Mouse (Mus musculus) heart, postnatal 25 days (tissue): ENCODE results near the gene Ssx2ip. TPM values are rescaled to one million over a fixed set of nuclear protein-coding genes. Genes with fewer than 3 reads are reported as not detected.

Experiments used
- DNase-seq: peaks from one replicate; pipeline ENCODE4 v3.0.0; 2022; ENCODE audit warnings: low spot score
- intact Hi-C: fragments of 180-260 bp; cut with DNase I; formaldehyde crosslinking; loops from one replicate; pipeline ENCODE4 v1.15.1; 2025
- total RNA-seq, 2 experiments: library from RNA; stranded (reverse); gene quantifications; 2 replicates each; pipeline ENCODE4 v1.2.3; 2021

The Ssx2ip gene
- total RNA-seq, 2 experiments from 2014 or later: 12.4 to 12.5 TPM

DNA sequence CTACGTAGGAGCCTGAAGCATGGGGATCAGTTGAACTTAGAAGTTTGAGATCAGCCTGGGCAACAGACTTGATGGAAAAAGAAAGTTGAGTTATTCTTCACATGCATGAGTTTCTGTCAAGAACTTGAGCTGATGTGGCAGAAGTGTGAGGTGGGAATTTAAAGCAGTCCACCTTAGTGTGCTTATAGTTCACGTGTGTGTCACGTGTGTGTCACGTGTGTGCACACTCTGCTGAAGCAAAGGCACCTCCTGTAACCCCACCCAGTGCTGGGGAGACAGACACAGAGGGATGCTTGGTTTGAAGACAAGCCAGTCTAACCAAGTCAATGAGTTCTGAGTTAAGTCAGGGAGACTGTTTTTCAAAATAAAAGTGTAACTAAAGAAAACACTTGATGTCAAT, 6.6 kb upstream of the Ssx2ip start:
- DNase-seq: no peak
- intact Hi-C loops: no loop called here

GRCm38 (mm10) chr3:146399203-146399602, 5.2 kb upstream of the Ssx2ip start:
- intact Hi-C loops: no loop called here
- no peak for DNase-seq

DNA sequence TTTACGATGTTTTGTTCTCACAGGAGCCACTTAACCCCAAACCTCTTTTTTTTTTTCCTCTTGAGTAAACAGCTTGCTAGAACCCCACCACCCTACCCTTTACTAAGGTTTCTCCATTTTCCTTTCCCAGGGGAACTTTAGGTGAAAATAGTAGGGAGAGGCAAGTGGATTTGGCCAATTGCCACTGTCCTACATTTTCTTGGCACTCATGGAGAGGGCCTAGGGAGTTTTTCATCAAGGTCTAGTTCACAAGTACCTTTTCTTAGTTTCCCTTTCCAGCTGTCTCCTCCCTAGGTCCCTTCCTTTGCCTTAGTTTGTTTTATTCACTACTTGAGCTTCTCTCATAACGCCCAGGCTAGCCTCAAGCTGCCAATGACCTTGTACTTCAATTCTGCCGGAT, 672 bp upstream of the Ssx2ip start:
- intact Hi-C loops: loop anchor here (2.0 to 5.0 kb wide), 3 partner anchors 47 to 466 kb away; partner anchors contain the start of gene 2410004B18Rik
- no peak for DNase-seq

DNA sequence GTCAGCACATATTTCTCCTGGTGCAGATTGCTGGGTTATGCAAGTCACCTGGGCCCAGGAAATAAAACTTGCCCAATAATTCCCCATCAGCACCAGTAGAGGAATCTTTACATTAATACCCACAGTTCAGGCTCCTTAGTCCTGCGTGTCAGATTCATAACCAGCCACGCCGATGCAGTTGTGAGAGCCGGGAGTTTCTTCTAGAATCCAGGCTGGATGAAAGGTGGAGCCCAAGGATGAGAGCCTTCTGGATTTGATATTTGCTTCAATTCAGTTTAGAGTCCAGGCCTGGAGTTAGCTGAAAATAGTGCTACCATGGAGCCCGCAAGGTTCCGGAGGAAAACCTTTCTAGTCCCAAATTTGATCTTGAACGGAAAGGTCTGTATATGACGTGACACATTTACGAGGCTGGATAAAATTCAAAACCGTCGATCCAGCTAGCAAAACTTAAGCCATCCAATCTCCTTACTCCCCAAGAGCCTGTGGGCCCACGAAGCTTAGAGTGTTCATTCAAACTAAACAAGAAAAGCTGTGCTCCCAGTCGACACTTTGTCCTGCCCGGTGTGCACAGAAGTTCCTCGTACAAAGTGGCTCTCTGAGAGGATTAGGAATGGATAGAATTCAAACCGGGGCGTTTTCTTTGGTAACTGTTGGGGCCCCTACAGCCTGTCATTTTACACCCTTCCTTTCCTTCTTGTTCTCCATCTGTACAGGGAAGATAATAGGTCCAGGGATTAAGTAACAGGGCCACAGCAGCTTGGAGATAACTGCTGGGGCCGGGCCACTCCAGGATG, 968 bp downstream of the Ssx2ip start:
- no peak for DNase-seq
- intact Hi-C loops: loop anchor here (2.0 kb wide), 1 partner anchor 45 kb away; no protein-coding TSS in a partner anchor

DNA sequence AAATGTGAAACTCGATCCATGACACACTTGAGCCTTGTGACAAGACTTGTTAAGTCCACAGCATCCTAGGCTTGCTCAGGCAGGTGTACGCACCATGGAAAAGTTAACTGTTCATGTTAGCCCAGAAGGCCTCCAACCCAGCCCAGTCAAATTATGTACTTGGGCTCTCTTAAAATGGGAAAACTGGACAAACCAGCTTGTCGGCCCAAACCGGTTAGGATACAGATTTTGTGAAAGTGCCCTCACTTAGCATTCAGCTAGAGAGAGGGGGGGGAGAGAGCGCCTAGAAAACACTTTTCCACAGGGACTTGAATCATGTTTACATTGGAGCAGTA, 1.5 kb downstream of the Ssx2ip start:
- intact Hi-C loops: no loop called here

GRCm38 (mm10) chr3:146407086-146407721, 2.8 kb downstream of the Ssx2ip start:
- no peak for DNase-seq
- intact Hi-C loops: no loop called here

More for the DNA sequence above, 1.5 kb downstream of the Ssx2ip start:
- no peak for DNase-seq

DNA sequence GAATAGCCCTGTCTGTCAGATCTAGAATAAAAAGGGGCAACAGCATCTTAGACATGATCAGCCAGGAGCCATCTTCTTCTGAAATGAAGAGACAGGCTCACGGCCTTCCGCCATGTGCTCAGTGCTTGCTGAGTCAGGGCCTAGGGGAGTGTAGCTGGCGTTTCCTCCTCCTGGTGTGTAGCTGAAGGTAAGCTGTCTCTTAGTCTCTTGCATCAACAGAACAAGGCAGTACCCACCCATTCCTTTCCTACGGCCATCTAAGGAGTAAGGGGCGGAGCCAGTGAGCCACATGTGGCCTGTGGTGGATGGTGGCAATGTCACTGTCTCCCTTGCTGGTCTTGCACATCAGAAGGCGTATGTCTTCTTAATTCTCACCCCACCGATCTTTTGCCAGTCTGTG, 5.7 kb downstream of the Ssx2ip start:
- no peak for DNase-seq
- intact Hi-C loops: no loop called here

DNA sequence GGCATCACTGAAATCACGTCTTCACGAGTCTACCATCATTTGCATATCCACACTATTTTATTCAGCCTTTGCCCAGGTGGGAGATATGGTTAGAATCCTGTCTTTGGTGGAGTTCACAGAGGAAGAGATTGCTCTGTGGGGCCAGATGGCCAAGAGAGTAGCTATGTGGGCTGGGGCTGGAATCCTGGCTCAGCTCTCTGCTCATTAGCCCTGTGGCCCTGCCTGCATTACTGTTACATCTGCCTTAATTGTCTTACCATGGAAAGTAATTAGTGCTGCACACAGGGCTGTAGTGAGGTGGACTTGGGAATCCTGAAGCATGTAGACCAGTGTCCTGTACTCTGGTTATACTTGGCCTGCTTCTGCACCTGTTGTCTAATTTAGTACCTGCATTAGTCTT, 7.6 kb downstream of the Ssx2ip start:
- DNase-seq: no peak
- intact Hi-C loops: no loop called here

DNA sequence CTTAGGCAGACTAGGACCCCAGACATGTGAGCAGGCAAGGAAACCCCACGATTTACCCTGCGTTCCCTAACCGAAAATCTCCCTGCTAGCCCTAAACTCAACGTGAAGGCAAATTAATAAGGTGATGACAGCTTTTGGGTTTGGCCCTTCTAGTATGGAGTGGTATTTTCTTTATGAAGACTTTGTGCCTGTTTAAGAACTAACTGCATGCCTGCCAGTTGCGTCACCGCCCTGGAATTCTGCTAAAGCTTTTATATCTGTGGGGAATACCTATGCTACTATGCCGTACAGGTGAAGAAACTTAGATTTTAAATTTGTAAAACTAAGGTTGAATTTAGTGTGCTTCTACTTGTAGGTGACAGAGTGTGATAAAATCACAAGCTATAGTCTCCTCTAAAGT, 8.0 kb downstream of the Ssx2ip start:
- DNase-seq: no peak
- intact Hi-C loops: no loop called here

DNA sequence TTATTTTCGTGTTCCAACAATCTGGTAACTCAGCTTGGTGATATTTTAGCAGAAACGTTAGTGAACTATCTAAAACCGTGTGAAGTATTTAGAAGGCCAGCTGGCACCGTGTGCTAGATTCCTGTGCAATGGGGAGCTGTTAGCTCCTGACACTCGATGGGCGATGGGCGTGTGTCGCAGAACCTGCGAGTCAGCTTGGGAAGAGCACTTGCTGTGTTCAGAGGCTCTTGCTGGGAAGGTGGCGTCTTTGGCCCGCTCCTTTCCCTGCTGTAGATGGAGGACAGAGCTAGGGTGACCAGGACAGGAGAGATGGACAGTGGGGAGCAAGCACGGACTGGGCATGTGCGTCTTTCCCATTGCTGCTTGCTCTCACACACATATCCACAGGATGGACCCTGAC, 8.6 kb downstream of the Ssx2ip start:
- DNase-seq: no peak
- intact Hi-C loops: no loop called here

GRCm38 (mm10) chr3:146413992-146414391, 9.6 kb downstream of the Ssx2ip start:
- intact Hi-C loops: no loop called here
- DNase-seq: no peak

GRCm38 (mm10) chr3:146414555-146414954, 10.1 kb downstream of the Ssx2ip start:
- intact Hi-C loops: no loop called here
- no peak for DNase-seq

DNA sequence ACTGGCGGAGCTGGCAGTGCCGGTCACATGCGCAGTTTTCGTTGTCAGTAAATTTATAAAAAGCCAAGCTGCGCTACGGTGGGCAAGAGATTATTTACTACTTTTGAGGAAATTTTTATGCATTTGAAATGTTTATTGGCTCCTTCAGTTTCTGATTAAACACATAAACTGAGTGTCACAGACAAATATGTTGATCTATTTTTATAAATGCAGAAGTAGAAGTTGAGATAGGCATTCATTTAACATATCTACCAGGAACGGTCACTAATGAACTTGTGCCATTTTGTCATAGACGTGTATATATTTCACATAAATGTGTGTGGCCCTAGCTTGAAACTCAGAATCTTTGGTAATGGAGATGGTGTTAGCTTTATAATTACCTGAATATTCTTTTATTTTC, 13.4 kb downstream of the Ssx2ip start:
- DNase-seq: no peak
- intact Hi-C loops: no loop called here

DNA sequence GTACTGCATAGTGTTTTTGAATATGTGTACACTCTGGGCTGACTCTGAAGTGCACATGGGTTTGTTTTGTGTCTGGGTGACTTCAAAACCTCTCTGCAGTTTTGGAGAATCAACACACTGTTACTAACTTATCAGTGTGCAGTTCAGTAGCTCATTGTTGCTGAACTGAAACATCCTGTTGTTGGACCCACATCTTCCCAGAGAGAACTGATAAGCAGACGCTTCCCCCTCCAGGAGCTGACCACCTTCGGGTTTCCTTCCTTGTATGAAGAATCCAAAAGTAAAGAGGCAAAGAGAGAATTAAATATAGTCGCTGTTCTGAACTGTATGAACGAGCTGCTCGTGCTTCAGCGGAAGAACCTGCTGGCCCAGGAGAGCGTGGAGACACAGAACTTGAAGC, 14.5 kb downstream of the Ssx2ip start:
- no peak for DNase-seq

DNA sequence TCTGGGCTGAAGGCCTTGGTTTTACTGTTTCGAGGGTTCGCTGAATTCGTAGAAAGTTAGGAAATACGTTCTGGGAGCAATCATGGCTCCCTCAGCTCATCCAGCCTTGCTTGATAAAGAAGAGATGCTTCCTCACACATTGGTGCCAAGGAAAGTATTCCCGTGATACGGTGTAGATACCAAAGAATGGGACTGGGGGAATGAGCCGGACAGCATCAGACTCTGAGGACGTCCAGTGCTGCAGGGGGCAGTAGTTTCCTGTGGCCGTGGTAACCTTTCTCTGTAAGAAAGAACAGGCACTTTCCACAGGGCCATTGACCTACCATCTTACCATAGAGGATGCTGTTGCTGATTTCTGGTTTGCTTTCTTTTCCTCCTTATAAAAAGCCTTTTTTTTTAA, 15.1 kb downstream of the Ssx2ip start:
- no peak for DNase-seq
- intact Hi-C loops: no loop called here

More for the DNA sequence above, 14.5 kb downstream of the Ssx2ip start:
- intact Hi-C loops: no loop called here

GRCm38 (mm10) chr3:146419992-146420537, 15.6 kb downstream of the Ssx2ip start:
- intact Hi-C loops: no loop called here
- no peak for DNase-seq

DNA sequence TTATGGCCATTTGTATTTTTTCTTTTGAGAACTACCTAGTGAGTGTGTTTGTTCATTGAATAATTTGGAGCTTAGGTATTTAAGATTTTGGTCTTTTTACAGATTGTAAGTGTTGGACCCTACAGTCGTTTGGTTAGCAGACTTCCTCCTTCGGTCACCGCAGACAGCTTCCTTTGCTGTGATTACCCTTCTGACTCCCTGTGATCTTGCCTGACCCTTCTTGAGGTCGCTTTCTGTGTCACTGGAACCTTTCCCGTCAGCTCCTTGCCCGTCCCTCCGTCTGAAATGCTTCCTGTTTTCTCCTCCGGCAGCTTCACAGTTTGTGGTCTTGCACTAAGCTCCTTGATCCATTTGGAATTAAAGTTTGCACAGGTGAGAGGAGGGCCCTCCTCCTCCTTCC, 17.3 kb downstream of the Ssx2ip start:
- no peak for DNase-seq
- intact Hi-C loops: no loop called here

- no peak for DNase-seq
- intact Hi-C loops: no loop called here
Observed at GRCm38 (mm10) chr3:146423710-146424109, 19.3 kb downstream of the Ssx2ip start.

GRCm38 (mm10) chr3:146424306-146424900, 20.0 kb downstream of the Ssx2ip start:
- no peak for DNase-seq
- intact Hi-C loops: no loop called here

DNA sequence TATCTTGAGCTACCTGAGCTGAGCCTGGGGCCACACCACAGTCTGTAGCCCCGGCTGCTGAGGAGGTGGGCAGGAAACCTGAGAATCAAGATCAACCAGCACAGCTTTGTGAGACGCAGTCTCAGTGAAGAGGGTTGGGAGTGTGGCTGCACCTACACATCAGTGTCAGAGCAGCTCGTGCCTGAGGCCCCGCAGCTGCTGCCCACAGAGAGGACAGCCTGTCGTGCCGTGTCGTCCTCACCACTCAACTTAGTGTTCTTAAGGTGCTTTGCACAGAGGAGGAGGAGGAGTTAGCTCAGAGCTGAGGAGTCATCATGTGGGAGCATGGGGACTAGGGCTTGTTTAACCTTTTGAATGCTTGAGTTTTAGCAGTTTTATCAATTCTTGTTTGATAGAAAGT, 21.5 kb downstream of the Ssx2ip start:
- intact Hi-C loops: no loop called here
- DNase-seq: no peak

DNA sequence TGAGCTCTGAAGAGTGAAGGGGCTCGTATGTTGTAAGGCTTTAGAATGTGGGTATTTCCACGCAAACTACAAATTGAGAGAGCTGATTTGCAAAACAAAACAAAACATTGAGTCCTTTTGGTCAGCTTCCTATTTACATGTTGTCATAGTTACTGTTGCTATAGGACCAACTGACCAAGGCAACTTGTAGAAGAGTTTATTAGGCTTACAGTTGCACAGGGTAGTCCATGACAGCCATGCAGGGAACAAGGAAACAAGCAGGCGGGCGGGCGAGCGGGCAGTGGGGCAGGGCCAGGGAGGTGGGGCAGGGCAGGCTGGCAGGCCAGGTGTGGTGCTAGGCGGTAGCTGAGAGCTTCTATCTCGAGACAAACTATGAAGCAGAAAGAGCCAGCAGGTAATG, 22.0 kb downstream of the Ssx2ip start:
- DNase-seq: no peak
- intact Hi-C loops: no loop called here
